Mouse (Mus musculus) heart, embryonic 11.5 days (tissue): ENCODE data around the gene Ssna1. TPM values are rescaled to one million over a fixed set of nuclear protein-coding genes. Genes with fewer than 3 reads are reported as not detected.

Source experiments
- ATAC-seq: fragments of 200-750 bp; cut with Nextera tagmentation; replicated peaks from 2 replicates; pipeline ENCODE4 v1.8.0; 2017; ENCODE audit warnings: moderate library complexity; ENCODE audit not compliant: insufficient number of reproducible peaks, low FRiP score, low TSS enrichment
- H3K27ac ChIP-seq: fragments of 300-500 bp; sonication (generic); 2 replicates; pipeline ENCODE4 v1.5.1; 2014; ENCODE audit warnings: mild to moderate bottlenecking, low read depth, low read length
- H3K27me3 ChIP-seq: fragments of 300-500 bp; sonication (generic); 2 replicates; pipeline ENCODE4 v1.6.1; 2014; ENCODE audit warnings: mild to moderate bottlenecking, low read length, mixed read lengths; ENCODE audit not compliant: control insufficient read depth, insufficient read depth
- H3K36me3 ChIP-seq: fragments of 300-500 bp; sonication (generic); 2 replicates; pipeline ENCODE4 v1.6.1; 2014; ENCODE audit warnings: mild to moderate bottlenecking, low read length, moderate library complexity, mixed read lengths; ENCODE audit not compliant: control insufficient read depth, insufficient read depth
- H3K4me1 ChIP-seq: fragments of 300-500 bp; sonication (generic); 2 replicates; pipeline ENCODE4 v1.6.1; 2014; ENCODE audit warnings: low read length; ENCODE audit not compliant: control insufficient read depth, insufficient read depth
- H3K4me2 ChIP-seq: fragments of 300-500 bp; sonication (generic); 2 replicates; pipeline ENCODE4 v1.6.1; 2014; ENCODE audit warnings: mild to moderate bottlenecking, moderate library complexity
- H3K4me3 ChIP-seq: fragments of 300-500 bp; sonication (generic); 2 replicates; pipeline ENCODE4 v1.5.1; 2014; ENCODE audit warnings: low read depth, low read length
- H3K9ac ChIP-seq: fragments of 300-500 bp; sonication (generic); 2 replicates; pipeline ENCODE4 v1.6.1; 2014; ENCODE audit warnings: mild to moderate bottlenecking, low read depth, low read length, moderate library complexity
- H3K9me3 ChIP-seq: fragments of 300-500 bp; sonication (generic); replicated peaks from 2 replicates; pipeline ENCODE4 v1.6.1; 2016; ENCODE audit warnings: low read length; ENCODE audit not compliant: control insufficient read depth
- WGBS: fragments of 180-500 bp; shearing (Covaris S2); extraction: QIAGEN DNeasy Blood & Tissue Kit; methylation state at CpG from one replicate; pipeline ENCODE4 v1.1.7; 2014; ENCODE audit not compliant: insufficient replicate concordance; 5-methylcytosine and 5-hydroxymethylcytosine counted together
- polyA plus RNA-seq: library from polyadenylated mRNA; unstranded; fragments of >200 nt; fragmentation: Nextera tagmentation; extraction: Ambion mirVana; gene quantifications from 2 replicates; pipeline ENCODE4 v1.2.1, GENCODE M21; 2014

Gene Ssna1
- polyA plus RNA-seq, 1 experiment from 2014 or later = 175 TPM

- Histone ChIP-seq H3K4me2 (peak within 1 kb of the TSS; percentile 98), H3K36me3 (no peaks in the 10 kb centered on the region; the same call in 1 of the 2 replicates), H3K4me1 (peaks cover 20% of the 10 kb centered on the region), H3K9me3 (no peaks in the 10 kb centered on the region), H3K4me3 (peak within 1 kb of the TSS; percentile 58), H3K27ac (no peak within 1 kb of the TSS), H3K9ac (peak within 1 kb of the TSS; percentile 66), H3K27me3 (peaks cover 31% of the 10 kb centered on the region)
- no peak for ATAC-seq
- WGBS = under 1% methylated on average over 55 of the region's 59 CpGs
These were observed 30.1 kb downstream of the Ssna1 start, which contains the start of the genes Rnf208 and Cysrt1 for GRCm38 (mm10) chr2:25242101-25242506. Gene Rnf208 (plus strand): TSS chr2:25242255. Gene Cysrt1 (minus strand): TSS chr2:25242452.

GRCm38 (mm10) chr2:25241438-25241775, 30.8 kb downstream of the Ssna1 start:
- H3K9me3 ChIP-seq = no peaks in the 10 kb centered on the region
- peak; percentile 27; the same call in 1 of the 2 replicates for ATAC-seq
- WGBS = 20% methylated on average over 6 of the region's 6 CpGs
- H3K27me3 ChIP-seq = peaks cover 31% of the 10 kb centered on the region
- H3K4me1 ChIP-seq = peaks cover 20% of the 10 kb centered on the region
- peak overlapping the region; percentile 66; the same call in 1 of the 2 replicates for H3K9ac ChIP-seq
- peak overlapping the region; percentile 58 for H3K4me3 ChIP-seq
- no peaks in the 10 kb centered on the region; the same call in 1 of the 2 replicates for H3K36me3 ChIP-seq
- no peak overlapping the region for H3K27ac ChIP-seq
- peak overlapping the region; percentile 98 for H3K4me2 ChIP-seq

GRCm38 (mm10) chr2:25240723-25241437, 31.4 kb downstream of the Ssna1 start:
- peak overlapping the region; percentile 38 for H3K4me3 ChIP-seq
- peaks cover 31% of the 10 kb centered on the region for H3K27me3 ChIP-seq

GRCm38 (mm10) chr2:25240310-25240709, 31.9 kb downstream of the Ssna1 start:
- peaks cover 31% of the 10 kb centered on the region for H3K27me3 ChIP-seq

More at GRCm38 (mm10) chr2:25240723-25241437, 31.4 kb downstream of the Ssna1 start:
- Histone ChIP-seq H3K9me3 (no peaks in the 10 kb centered on the region), H3K36me3 (no peaks in the 10 kb centered on the region), H3K9ac (peak overlapping the region; percentile 56), H3K4me2 (peak overlapping the region; percentile 98), H3K27ac (no peak overlapping the region), H3K4me1 (peaks cover 20% of the 10 kb centered on the region)
- ATAC-seq = peak; percentile 74
- WGBS = 1% methylated on average over 29 of the region's 29 CpGs

GRCm38 (mm10) chr2:25239766-25240165, 32.5 kb downstream of the Ssna1 start:
- WGBS = 93% methylated on average over 3 of the region's 3 CpGs
- Histone ChIP-seq H3K36me3 (no peaks in the 10 kb centered on the region), H3K4me2 (no peak overlapping the region), H3K4me3 (no peak overlapping the region), H3K9me3 (no peaks in the 10 kb centered on the region), H3K27me3 (peaks cover 36% of the 10 kb centered on the region), H3K9ac (no peak overlapping the region), H3K27ac (no peak overlapping the region), H3K4me1 (peaks cover 20% of the 10 kb centered on the region)
- ATAC-seq = no peak

More at GRCm38 (mm10) chr2:25240310-25240709, 31.9 kb downstream of the Ssna1 start:
- 50% methylated on average over 8 of the region's 8 CpGs for WGBS
- ATAC-seq = no peak
- no peaks in the 10 kb centered on the region for H3K9me3 ChIP-seq
- peak overlapping the region; percentile 38 for H3K4me3 ChIP-seq
- H3K4me1 ChIP-seq = peaks cover 20% of the 10 kb centered on the region
- no peaks in the 10 kb centered on the region for H3K36me3 ChIP-seq
- peak overlapping the region; percentile 98 for H3K4me2 ChIP-seq
- no peak overlapping the region for H3K27ac ChIP-seq
- peak overlapping the region; percentile 56; the same call in 1 of the 2 replicates for H3K9ac ChIP-seq

GRCm38 (mm10) chr2:25238106-25238505, 34.1 kb downstream of the Ssna1 start:
- peaks cover 20% of the 10 kb centered on the region for H3K4me1 ChIP-seq
- no peak overlapping the region for H3K4me3 ChIP-seq
- no peak for ATAC-seq
- H3K27me3 ChIP-seq = peaks cover 28% of the 10 kb centered on the region
- no peaks in the 10 kb centered on the region for H3K9me3 ChIP-seq
- no peak overlapping the region for H3K27ac ChIP-seq
- no peak overlapping the region for H3K9ac ChIP-seq
- no peaks in the 10 kb centered on the region for H3K36me3 ChIP-seq
- no peak overlapping the region for H3K4me2 ChIP-seq

GRCm38 (mm10) chr2:25237522-25237921, 34.7 kb downstream of the Ssna1 start:
- no peak for ATAC-seq
- 61% methylated on average over 4 of the region's 4 CpGs for whole genome bisulfite sequencing
- H3K4me3 ChIP-seq = no peak overlapping the region
- no peaks in the 10 kb centered on the region for H3K36me3 ChIP-seq
- no peak overlapping the region for H3K27ac ChIP-seq
- H3K4me1 ChIP-seq = peaks cover 17% of the 10 kb centered on the region
- no peak overlapping the region for H3K9ac ChIP-seq
- peaks cover 26% of the 10 kb centered on the region for H3K27me3 ChIP-seq
- no peaks in the 10 kb centered on the region for H3K9me3 ChIP-seq
- H3K4me2 ChIP-seq = no peak overlapping the region

GRCm38 (mm10) chr2:25236614-25237013, 35.6 kb downstream of the Ssna1 start, which contains the start of gene Rnf224:
Gene Rnf224 (minus strand): TSS chr2:25236787.
- no peak within 1 kb of the TSS for H3K4me3 ChIP-seq

More at GRCm38 (mm10) chr2:25236614-25237013, 35.6 kb downstream of the Ssna1 start, which contains the start of gene Rnf224:
- Histone ChIP-seq H3K9me3 (no peaks in the 10 kb centered on the region), H3K4me2 (no peak within 1 kb of the TSS; the same call in 1 of the 2 replicates), H3K9ac (no peak within 1 kb of the TSS), H3K4me1 (peaks cover 13% of the 10 kb centered on the region), H3K27me3 (peaks cover 22% of the 10 kb centered on the region), H3K27ac (no peak within 1 kb of the TSS), H3K36me3 (no peaks in the 10 kb centered on the region)
- 20% methylated on average over 8 of the region's 8 CpGs for WGBS
- no peak for ATAC-seq
